Mouse (Mus musculus): Measurements from ENCODE around the gene Pradc1. TPM values are rescaled to one million over a fixed set of nuclear protein-coding genes. Genes with fewer than 3 reads are reported as not detected.

The Pradc1 gene
- 10 to 100 TPM; 14.2 to 23.1 (median 16.5) TPM for polyA plus RNA-seq (2017; shearing (Covaris generic))

- ATAC-seq: peak; percentile 60
Measured at GRCm38 (mm10) chr6:85451664-85452410, at the start of gene Pradc1. TSS of gene Pradc1 (minus strand) at chr6:85451970.

GRCm38 (mm10) chr6:85500416-85500815 lies 48.6 kb upstream of the Pradc1 start:
- ATAC-seq: no peak

- no peak for ATAC-seq
Measured at GRCm38 (mm10) chr6:85498147-85498546, 46.4 kb upstream of the Pradc1 start.

GRCm38 (mm10) chr6:85496976-85497375 lies 45.2 kb upstream of the Pradc1 start:
- no peak for ATAC-seq

GRCm38 (mm10) chr6:85491606-85492005 lies 39.8 kb upstream of the Pradc1 start:
- ATAC-seq: no peak

GRCm38 (mm10) chr6:85490252-85490651 lies 38.5 kb upstream of the Pradc1 start:
- ATAC-seq: no peak

- ATAC-seq: no peak
Measured at GRCm38 (mm10) chr6:85489717-85490116, 37.9 kb upstream of the Pradc1 start.

GRCm38 (mm10) chr6:85488510-85488909 lies 36.7 kb upstream of the Pradc1 start:
- ATAC-seq: no peak

- ATAC-seq: no peak
Measured at GRCm38 (mm10) chr6:85485738-85486137, 34.0 kb upstream of the Pradc1 start.

- ATAC-seq: peak; percentile 61
Measured at GRCm38 (mm10) chr6:85483843-85484721, 32.3 kb upstream of the Pradc1 start.

- ATAC-seq: no peak
Measured at GRCm38 (mm10) chr6:85480685-85481084, 28.9 kb upstream of the Pradc1 start.

- ATAC-seq: no peak
Measured at GRCm38 (mm10) chr6:85479979-85480378, 28.2 kb upstream of the Pradc1 start.

- no peak for ATAC-seq
Measured at GRCm38 (mm10) chr6:85478416-85478815, 26.6 kb upstream of the Pradc1 start.

- no peak for ATAC-seq
Measured at GRCm38 (mm10) chr6:85477366-85477917, 25.7 kb upstream of the Pradc1 start.

- ATAC-seq: no peak
Measured at GRCm38 (mm10) chr6:85475581-85475980, 23.8 kb upstream of the Pradc1 start.

- no peak for ATAC-seq
Measured at GRCm38 (mm10) chr6:85472542-85472941, 20.8 kb upstream of the Pradc1 start.

- ATAC-seq: no peak
Measured at GRCm38 (mm10) chr6:85471962-85472361, 20.2 kb upstream of the Pradc1 start.

- no peak for ATAC-seq
Measured at GRCm38 (mm10) chr6:85469660-85470430, 18.1 kb upstream of the Pradc1 start.

GRCm38 (mm10) chr6:85465381-85465780 lies 13.6 kb upstream of the Pradc1 start:
- no peak for ATAC-seq

- no peak for ATAC-seq
Measured at GRCm38 (mm10) chr6:85459621-85460020, 7.9 kb upstream of the Pradc1 start.

GRCm38 (mm10) chr6:85452816-85453215 lies 1.0 kb upstream of the Pradc1 start:
- ATAC-seq: no peak

GRCm38 (mm10) chr6:85452411-85452665 lies 568 bp upstream of the Pradc1 start:
- ATAC-seq: no peak
